Mouse (Mus musculus): ENCODE data around the gene Ddx49.

Gene Ddx49

DNA sequence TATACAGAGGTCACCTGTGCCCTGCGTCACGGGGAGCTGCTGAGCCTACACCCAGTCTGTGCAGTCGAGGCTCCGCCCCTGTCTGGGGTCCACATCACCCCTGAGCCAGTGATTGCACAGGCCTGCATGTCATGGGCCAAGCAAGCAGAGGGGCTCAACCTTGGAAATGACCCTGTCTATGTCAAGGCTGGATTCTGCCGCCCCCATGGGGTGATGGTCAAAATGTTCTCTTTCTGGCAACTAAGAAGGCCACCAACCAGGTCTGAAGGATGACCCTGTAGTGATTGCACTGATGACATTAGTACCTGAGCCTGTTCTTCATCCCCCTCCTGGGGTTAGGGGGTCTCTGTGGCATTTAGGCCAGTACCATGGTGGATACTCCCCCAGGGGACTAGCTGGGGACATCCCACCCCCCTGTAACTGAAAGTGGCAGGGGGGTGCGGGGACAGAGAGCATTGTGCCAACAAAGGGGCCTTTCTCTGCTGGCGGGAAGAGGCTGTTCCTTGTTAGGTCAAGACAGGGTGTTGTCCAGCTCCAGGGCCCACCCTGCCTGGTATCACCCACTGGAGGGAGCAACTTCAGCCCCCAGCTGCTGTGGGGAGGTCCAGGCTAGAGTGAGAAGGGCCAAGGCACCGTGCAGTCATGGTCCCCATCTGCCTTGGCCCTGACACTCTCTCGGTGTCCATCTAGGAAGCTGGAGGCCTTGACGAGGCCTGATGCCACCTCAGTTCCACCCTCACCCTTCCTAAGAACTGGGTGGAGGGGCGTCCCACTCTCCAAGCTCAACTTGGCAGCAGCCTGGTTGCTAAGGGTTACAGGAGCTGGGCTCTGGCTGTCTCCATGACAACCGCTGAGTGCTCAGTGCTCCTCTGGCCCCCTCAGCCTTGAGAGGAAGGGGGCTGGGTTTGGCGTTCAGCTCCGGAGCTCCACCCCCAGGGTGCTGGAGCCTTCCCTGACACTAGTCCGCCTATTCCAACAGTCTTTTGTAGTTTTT is 14.5 kb upstream of the Ddx49 start:
- CTCF ChIA-PET, result no interaction called here

DNA sequence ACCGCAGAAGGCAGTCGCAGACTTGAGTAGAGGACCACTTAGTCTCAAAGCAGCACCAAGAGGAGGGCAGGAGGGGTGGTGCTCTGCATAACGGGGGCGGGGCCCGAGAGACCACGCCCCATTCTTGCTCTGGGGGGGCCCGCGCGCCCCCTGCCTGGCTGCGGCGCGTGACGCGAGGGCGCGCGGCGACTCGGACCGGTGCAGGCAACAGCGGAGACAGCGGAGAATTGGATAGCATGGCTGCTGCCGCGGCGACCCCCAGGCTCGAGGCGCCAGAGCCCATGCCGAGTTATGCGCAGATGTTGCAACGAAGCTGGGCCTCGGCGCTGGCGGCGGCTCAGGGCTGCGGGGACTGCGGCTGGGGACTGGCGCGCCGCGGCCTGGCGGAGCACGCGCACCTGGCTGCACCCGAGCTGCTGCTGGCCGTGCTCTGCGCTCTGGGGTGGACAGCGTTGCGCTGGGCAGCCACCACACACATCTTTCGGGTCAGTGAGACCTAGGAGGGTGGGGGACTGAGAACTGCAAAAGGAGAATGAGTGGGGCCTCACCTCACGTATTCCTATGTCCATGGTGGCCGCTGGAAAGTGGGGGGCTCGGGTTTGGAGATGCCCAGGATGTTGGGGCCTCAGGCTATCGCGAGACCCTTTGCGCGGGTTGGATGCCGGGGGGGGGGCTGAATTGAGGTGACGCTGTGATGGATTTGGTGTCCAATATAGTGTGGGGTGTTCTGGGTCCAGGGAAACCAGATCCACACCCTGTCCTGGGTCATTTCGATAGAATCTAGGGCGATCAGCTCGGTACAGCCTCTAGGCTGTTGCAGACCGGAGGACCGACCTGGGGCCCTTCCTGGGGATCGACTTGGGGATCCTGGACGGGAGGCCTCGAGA is 13.6 kb upstream of the Ddx49 start, which contains the start of gene Cers1:
Cers1 (plus strand) TSS at position 152 of the 887 bp plus-strand sequence.
- CTCF ChIA-PET, result no interaction called here

DNA sequence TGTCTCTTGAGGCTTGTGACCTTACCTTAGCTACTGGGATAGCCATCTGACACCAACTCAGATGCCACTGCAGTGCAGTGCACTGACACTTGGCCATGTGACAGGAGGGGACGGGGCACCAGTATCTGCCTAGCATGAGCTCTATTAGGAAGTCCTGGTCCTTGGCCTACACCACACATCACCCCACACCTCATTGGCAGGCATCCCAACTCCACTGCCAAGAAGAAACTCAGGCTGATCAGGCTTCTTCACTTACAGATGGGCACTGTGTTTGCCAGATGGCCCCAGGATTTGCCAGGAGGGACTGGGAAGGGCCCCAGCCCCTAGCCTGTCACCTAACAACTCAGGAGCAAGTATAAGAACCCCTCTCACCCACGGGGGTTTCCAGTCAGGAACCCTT is 11.1 kb upstream of the Ddx49 start:
- CTCF ChIA-PET, result no interaction called here

DNA sequence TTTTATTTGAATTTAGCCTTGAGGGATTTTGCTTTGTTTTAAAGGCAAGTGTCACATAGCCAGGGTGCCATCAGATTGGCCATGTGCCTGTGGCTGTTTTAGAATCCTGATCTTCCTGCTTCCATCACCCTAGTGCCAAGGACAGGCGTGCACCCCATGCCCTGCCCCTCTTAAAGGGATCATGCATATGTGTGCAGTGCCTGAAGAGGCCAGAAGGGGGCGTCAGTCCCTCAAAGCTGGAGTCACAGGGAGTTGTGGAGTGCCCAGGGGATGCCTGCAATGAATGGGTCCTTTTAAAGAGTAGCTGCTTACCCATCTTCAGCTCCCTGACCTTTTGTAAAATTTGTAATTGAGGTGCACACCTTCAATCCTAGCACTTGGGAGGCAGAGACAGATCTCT is 7.0 kb upstream of the Ddx49 start:
- CTCF ChIA-PET, result no interaction called here

DNA sequence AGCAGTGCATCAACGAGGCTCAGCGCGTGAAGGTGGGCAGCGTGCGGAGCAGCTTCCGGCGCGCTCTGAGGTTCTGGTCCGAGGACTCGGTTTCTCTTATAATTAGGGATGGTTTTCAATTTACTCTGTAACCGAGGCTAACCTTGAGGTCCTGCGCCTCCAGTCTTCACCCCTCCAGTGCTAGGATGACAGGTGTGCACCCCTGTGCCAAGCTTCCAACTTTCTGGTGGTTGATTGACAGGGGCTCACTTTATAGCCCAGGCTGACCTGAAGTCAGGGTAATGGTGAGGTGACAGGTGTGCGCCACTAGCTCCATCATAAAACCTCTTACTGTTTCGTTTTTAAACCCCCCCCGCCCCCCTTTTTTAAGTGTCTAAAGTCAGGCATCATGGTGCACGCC is 612 bp upstream of the Ddx49 start:
- CTCF ChIA-PET, result interaction anchor here (0.6 kb wide), 1 partner anchor 1509 kb away, joined by 3 read pairs; no protein-coding TSS in a partner anchor

DNA sequence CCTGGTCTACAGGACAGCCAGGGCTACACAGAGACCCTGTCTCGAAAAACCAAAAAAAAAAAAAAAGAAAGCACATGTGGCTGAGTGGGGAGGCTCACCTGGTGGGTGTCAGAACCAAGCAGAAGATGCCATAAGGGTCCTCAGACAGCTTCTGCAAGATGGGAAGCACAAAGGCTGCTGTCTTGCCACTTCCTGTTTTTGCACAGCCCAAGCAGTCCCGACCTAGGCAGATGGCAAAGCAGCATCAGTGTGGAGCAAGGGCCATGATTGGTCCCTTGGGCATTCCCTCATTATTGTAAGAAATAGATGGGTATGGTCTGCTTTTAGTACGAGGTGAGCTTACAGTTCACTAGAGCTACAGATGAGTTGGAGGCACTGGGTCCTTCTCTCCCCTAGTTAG is 1.4 kb downstream of the Ddx49 start:
- CTCF ChIA-PET, result interaction anchor here (0.7 kb wide), 1 partner anchor 18 kb away, joined by 3 read pairs; no protein-coding TSS in a partner anchor

DNA sequence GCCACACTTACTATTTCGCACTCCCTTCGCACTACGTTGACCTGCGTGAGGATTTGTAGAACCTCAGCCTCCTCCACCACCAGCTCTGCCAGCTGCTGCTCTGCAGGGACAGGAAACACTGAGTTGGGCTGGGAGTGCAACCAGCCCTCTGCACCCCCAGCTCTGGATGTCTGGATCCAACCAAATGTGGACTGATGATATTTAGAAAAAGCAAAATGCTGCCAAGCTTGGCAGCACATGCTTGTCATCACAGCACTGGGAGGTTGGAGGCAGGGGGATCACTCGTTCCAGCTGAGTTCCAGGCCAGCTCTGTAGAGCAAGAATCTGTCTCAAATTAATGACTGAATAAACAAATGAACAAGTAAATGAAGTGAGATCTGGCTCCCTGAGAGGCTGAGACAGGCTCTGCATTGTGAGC is 8.3 kb downstream of the Ddx49 start:
- CTCF ChIA-PET, result no interaction called here

DNA sequence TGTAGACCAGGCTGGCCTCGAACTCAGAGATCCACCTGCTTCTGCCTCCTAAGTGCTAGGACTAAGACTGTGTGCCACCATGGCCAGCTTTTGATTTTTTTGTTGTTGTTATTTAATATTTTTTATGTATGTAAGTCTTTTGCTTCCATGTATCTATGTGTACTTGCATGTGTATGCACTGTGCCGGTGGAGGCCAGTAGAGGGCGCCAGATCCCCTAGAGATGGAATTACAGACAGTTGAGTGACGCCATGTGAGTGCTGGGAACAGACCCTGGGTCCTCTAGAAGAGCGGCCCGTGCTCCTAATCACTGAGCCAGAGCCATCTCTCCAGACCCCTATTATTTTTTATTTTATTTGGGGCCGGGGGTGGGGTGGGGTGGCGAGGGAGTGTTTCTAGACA is 15.6 kb downstream of the Ddx49 start:
- CTCF ChIA-PET, result interaction anchor here (0.6 kb wide), 1 partner anchor 260 kb away, joined by 3 read pairs; no protein-coding TSS in a partner anchor

DNA sequence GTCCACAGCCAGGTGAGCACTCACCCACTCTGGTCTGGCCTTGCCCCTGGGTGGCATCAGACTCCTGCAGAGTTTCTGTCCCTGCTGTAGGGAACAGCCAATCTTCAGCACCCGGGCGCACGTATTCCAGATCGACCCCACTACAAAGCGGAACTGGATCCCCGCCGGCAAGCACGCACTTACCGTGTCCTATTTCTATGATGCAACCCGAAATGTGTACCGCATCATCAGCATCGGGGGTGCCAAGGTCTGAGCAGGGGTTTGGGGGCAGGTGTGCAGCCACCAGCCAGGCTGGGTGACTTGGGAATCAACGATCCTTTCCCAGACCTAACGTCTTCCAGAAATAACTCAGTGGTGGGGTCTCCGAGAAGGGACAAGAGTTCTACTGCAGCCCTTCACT is 17.0 kb downstream of the Ddx49 start:
- CTCF ChIA-PET, result no interaction called here

DNA sequence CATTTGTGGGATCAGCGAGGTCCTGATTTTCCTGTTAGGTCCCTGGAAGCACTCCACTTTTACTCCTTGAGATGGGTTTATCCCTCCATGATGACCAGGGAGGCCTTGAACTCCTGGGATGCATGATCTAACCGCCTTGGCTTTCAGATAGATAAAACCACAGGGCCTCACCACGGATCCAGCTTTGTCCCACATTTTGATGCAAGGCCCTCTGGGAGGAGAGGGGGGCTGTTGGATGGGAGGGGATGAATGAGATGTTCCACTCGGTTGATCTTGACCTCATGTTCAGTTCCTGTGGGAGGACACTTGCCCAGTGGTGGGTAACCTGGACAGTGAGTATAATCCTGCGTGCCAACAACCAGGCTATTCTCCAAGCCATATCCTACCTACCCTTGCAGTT is 17.9 kb downstream of the Ddx49 start:
- CTCF ChIA-PET, result no interaction called here

DNA sequence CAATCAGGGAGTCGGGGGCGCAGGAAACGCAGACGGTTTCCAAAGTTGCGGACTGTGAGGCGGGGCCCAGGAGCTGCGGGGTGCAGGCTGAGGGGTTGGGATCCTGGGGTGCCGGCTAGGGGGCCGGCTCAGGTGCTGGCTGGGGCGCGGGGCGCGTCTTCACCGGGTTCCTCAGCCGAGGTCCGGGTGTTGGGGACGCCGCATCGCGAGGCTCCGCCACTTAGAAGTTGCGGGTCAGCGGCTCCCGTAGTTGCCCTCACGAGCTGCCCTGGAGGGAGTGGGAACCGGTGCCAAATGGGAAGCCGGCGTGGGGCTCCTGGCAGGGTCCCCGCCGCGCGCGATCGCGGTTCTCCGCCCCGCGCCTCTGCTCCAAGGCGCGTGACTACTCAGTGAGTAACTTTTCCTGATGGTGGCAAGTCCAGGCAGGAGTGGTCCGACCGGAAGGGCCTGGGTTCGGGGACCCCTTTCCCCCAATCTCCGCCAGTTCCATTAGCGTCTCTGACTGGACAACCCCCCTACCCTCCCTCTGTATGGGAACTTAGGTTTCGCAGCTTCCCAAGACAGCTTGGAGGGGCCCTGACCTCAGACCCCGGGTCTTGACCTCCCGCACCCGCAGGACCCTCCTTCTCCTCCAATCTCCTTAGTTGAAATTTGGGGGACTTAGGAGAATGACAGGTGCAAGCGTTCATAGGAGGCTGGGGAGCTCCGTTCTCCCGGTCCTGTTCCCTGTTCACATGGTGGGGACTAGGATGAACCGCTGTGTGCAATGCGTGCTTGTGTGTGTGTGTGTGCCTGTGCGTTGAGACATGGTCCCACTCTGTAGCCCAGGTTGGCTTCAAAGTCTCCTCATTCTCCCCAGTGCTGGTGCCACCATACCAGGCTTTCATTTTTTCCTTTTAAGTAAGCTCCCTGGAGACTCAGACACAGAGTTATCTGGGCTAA is 18.9 kb downstream of the Ddx49 start:
- CTCF ChIA-PET, result interaction anchor here (0.5 to 0.8 kb wide), 3 partner anchors 10 to 240 kb away, joined by 3 to 5 read pairs (median 3); no protein-coding TSS in a partner anchor

DNA sequence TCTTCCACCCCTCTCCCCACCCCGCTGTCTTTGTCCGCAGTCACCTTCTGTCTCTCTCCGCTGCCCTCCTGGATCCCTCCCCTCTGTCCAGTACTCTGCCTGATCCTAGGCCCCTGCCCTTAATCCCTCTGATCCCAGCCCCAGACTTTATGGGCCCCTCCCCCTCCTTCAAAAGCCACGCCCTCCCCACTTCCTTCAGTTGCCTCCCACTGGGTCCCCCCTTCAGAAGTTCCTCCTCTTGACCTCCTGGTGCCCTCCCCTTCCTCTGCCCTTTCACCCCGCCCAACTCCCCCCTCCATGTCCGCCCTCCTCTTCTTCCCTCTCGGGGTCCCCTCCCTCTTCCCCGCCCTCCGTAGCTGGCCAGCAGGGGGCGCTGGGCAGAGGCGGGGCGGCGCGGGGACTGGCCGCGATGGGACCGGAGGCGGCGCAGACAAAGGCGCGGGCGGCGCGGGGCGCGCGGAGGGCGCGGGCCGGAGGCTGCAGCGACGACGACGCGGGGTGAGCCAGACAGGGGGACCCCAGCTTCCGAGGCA is 19.6 kb downstream of the Ddx49 start, which contains the start of gene Homer3:
Homer3 (plus strand) TSS at position 225 of the 533 bp plus-strand sequence.
- CTCF ChIA-PET, result interaction anchor here (0.5 to 0.8 kb wide), 2 partner anchors 9 to 18 kb away, joined by 3 read pairs; no protein-coding TSS in a partner anchor

DNA sequence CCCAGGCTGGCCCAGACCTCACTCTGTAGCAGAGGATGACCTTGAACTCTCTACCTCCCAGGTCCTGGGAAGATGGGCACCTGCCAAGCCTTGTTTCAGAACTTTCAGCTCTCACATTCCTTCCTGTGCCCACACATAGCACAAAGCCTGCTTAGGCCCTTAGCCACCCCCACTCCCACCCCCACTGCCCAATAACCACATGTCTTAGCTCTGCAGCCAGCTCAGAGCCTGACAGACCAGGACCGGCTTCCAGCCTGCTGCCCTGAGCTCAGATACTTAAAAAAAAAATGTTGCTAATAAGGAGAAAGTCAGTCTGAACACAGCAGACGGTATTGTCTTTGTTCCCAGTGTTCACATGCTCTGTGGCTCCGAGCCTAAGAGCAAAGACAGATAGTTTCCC is 21.3 kb downstream of the Ddx49 start:
- CTCF ChIA-PET, result no interaction called here

DNA sequence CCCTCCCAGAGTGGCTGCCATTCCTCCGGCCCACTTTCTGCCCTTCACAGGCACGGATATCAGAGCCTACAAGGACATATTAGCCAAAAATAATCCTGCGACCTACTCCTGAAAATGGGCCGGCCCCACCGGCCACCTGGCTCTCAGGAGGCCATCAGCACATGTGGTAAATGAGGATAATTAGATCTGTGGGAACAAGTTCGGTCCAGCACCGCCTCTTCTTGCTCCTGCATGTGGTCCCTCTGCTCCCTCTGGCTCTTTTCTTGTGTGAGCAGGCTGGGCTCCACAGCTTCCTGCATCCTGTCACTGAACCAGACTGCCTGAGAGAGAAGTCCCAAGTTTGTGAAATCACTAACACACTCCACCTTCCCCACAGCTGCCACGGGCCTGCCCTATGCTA is 23.0 kb downstream of the Ddx49 start:
- CTCF ChIA-PET, result interaction anchor here (0.6 kb wide), 1 partner anchor 9 kb away, joined by 3 read pairs; no protein-coding TSS in a partner anchor

DNA sequence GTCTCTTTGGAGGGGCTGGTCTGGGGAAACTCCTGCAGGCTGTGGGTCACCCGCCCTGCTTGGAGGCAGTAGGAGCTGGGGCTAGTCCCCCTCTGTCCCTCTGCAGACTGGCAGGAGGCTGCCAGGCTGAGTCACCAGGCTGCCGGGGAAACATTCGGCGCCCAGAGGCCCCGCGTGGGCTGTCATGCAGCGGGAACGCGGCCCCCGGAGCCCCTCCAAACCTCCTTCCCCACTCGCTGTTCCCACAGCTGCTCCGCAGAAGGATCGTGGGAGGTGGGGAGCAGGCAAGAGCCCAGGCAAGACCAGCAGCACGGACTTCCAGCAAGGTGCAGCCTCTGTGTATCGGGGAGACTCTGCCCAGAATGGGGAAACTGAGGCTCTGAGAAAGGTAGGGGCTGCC is 24.1 kb downstream of the Ddx49 start:
- CTCF ChIA-PET, result no interaction called here

DNA sequence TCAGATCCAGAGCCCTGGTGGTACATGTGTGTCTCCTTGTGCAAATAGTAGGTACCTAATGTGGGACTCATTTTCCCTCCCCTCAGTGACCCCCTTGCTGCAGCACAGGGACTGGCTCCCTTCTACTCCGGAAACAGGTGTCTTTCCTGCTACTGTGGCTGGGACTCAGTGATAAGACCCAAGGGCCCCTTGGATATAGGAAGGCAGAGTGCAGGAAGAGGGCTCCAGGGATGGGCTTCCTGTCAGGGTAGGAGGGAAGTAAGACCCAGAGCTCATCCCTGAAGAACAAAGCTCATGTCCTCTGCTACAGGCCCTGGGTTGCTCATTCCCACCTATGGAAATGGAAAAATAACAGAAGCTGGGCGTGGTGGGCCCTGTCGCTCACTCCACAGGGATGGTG is 25.8 kb downstream of the Ddx49 start:
- CTCF ChIA-PET, result no interaction called here

DNA sequence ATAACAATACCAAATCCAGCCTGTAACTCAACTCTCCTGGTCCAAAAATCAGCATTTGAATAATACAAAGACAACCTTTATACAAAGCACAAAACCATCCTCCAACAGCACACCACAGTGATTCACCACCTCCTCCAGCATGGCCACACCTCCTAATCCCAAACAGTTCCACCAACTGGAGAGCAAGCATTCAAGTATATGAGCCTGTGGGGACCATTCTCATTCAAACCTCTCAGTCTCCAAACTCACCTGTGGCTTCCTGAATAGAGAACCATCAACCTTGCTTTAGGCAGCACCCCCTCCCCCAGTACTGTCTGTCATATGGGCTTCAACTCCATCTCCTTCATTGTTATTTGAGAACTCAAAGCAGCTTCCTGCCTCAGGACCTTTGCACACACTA is 27.9 kb downstream of the Ddx49 start:
- CTCF ChIA-PET, result no interaction called here

DNA sequence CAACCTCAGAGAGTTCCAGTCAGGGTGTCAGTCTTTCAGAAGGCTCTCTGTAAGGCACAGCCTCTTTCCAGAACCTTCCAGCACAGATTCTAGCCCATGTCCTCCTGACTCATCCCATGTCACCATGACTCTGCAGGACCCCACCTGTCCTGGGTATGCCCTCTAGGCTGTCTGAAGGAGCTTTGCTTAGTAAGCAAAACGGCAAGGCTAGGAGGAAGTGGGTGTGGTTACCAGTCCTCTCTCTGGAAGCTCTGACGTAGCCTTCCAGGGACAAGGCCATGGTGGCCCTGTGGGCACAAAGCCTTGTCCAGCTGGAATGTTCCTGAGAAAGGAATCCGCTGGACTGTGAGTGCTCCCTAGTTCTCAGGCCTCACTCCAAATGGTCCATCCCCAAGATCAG is 29.3 kb downstream of the Ddx49 start:
- CTCF ChIA-PET, result interaction anchor here (1.1 kb wide), 1 partner anchor 10 kb away, joined by 3 read pairs; no protein-coding TSS in a partner anchor

DNA sequence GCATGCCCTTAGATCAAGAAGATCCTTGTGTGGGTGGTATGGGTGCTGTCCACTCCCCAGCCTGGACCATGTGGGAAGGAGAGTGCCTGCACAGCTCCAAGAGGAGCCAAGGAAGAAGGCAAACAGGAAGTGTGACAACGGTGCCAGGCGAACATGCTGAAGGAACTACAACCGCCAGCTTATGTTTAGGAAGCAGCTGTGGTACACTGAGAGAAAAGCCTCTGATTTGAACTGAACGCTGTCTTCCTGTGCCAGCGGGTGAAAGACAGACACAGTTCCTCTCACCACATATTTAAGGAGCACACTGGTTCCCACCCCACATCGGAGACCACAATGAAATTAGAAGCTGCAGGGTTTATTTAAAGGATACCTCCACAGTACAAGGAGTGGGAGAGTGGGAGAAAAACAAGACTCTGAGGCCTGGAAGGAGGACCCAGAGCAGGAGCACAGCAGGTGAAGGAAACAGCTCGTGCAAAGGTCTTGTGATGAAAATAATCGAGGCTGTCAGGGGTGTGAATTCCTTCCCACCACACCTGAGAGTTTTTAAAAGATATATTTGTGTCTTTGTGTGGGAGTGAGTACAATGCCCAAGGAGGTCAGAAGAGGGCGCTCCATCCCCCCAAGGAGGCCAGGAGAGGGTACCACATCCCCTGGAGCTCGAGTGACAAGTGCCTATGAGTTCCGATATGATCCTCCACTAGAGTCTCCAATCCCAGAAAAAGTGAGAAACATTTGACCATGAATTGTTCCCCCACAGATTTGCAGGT is 33.3 kb downstream of the Ddx49 start:
- CTCF ChIA-PET, result interaction anchor here (0.6 kb wide), 1 partner anchor 332 kb away, joined by 3 read pairs; no protein-coding TSS in a partner anchor

DNA sequence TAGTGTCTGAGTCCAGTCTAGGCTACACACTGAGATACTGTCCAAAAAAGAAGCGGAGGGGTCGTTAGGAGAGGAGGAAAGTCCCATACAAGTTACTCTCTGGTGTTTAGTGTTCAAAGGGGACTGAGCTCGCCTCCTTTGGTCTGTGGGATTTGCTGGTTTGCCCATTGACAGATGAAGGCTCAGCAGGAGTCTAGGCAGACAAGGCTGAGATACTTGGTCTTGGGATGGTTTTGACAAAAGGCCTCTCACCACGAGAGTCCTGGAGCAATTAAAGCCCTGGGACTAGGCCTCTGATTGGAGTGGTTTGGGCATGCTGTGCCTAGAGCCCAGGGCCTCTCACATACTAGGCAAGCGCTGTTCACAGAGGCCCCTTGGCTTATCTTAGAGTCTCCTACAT is 34.0 kb downstream of the Ddx49 start:
- CTCF ChIA-PET, result no interaction called here

All from spleen, embryonic (tissue).